Mouse (Mus musculus): ENCODE measurements around the gene Nrxn2. TPM values are rescaled to one million over a fixed set of nuclear protein-coding genes. Genes with fewer than 3 reads are reported as not detected.

Nrxn2 gene
- total and polyA plus RNA-seq, 3 experiments: 0.03 to 0.16 TPM; not detected in 1

GRCm38 (mm10) chr19:6443016-6443415, 24.5 kb downstream of the Nrxn2 start:
- ATAC-seq (ENCODE audit: extremely low read depth, insufficient number of reproducible peaks, low FRiP score, poor library complexity, severe bottlenecking) (no peak), DNase-seq (ENCODE audit: low spot score) (no peak)
- TF ChIP-seq POLR2AphosphoS5 (IDR thresholded peaks at IDR 0.05; ENCODE audit: insufficient replicate concordance, low read depth, low read length): no peak
- TF ChIP-seq GATA2 (IDR thresholded peaks at IDR 0.05; ENCODE audit: borderline replicate concordance, low read depth, low read length): no peak
- no peak for TF ChIP-seq GATA1 (IDR thresholded peaks at IDR 0.05; ENCODE audit: borderline replicate concordance, low read length)
- no peak for TF ChIP-seq TAL1 (conservative IDR thresholded peaks at IDR 0.05; ENCODE audit: low read depth, low read length)
- TF ChIP-seq CTCF (IDR thresholded peaks at IDR 0.05; ENCODE audit: low read depth, low read length): no peak
- H3K4me3 ChIP-seq (ENCODE audit: low read depth, low read length): no peak overlapping the region
- peaks cover under 1% of the 10 kb centered on the region; the same call in 1 of the 2 replicates for H3K4me1 ChIP-seq (ENCODE audit: insufficient read depth, low read depth, low read length)
- H3K27me3 ChIP-seq (ENCODE audit: insufficient read depth, low read length): peaks cover 32% of the 10 kb centered on the region
- H3K9me3 ChIP-seq (replicated peaks): no peaks in the 10 kb centered on the region
- H3K36me3 ChIP-seq (replicated peaks): no peaks in the 10 kb centered on the region

GRCm38 (mm10) chr19:6445761-6446423, 27.4 kb downstream of the Nrxn2 start:
- no peak for ATAC-seq (ENCODE audit: extremely low read depth, insufficient number of reproducible peaks, low FRiP score, poor library complexity, severe bottlenecking)
- Histone ChIP-seq H3K4me3 (ENCODE audit: low read depth, low read length) (no peak overlapping the region), H3K4me1 (ENCODE audit: insufficient read depth, low read depth, low read length) (peaks cover 15% of the 10 kb centered on the region), H3K36me3 (replicated peaks) (no peaks in the 10 kb centered on the region), H3K9me3 (replicated peaks) (no peaks in the 10 kb centered on the region), H3K27me3 (ENCODE audit: insufficient read depth, low read length) (peaks cover 50% of the 10 kb centered on the region)
- no peak for DNase-seq (ENCODE audit: low spot score)
- TF ChIP-seq GATA2 (IDR thresholded peaks at IDR 0.05; ENCODE audit: borderline replicate concordance, low read depth, low read length) (no peak), GATA1 (IDR thresholded peaks at IDR 0.05; ENCODE audit: borderline replicate concordance, low read length) (no peak), CTCF (IDR thresholded peaks at IDR 0.05; ENCODE audit: low read depth, low read length) (no peak), TAL1 (conservative IDR thresholded peaks at IDR 0.05; ENCODE audit: low read depth, low read length) (no peak), POLR2AphosphoS5 (IDR thresholded peaks at IDR 0.05; ENCODE audit: insufficient replicate concordance, low read depth, low read length) (no peak)

- ATAC-seq (ENCODE audit: extremely low read depth, insufficient number of reproducible peaks, low FRiP score, poor library complexity, severe bottlenecking) (no peak), DNase-seq (ENCODE audit: low spot score) (no peak)
- H3K4me3 ChIP-seq (ENCODE audit: low read depth, low read length): no peak overlapping the region
- no peaks in the 10 kb centered on the region for H3K9me3 ChIP-seq (replicated peaks)
- H3K36me3 ChIP-seq (replicated peaks): no peaks in the 10 kb centered on the region
- H3K27me3 ChIP-seq (ENCODE audit: insufficient read depth, low read length): peaks cover 57% of the 10 kb centered on the region
- H3K4me1 ChIP-seq (ENCODE audit: insufficient read depth, low read depth, low read length): peaks cover 15% of the 10 kb centered on the region
- no peak for TF ChIP-seq TAL1 (conservative IDR thresholded peaks at IDR 0.05; ENCODE audit: low read depth, low read length)
- TF ChIP-seq GATA2 (IDR thresholded peaks at IDR 0.05; ENCODE audit: borderline replicate concordance, low read depth, low read length): no peak
- TF ChIP-seq GATA1 (IDR thresholded peaks at IDR 0.05; ENCODE audit: borderline replicate concordance, low read length): no peak
Measured at GRCm38 (mm10) chr19:6446736-6447437, 28.4 kb downstream of the Nrxn2 start.

- Histone ChIP-seq H3K27me3 (ENCODE audit: insufficient read depth, low read length) (peaks cover 60% of the 10 kb centered on the region), H3K36me3 (replicated peaks) (no peaks in the 10 kb centered on the region), H3K4me3 (ENCODE audit: low read depth, low read length) (no peak overlapping the region; the same call in 1 of the 2 replicates), H3K4me1 (ENCODE audit: insufficient read depth, low read depth, low read length) (peaks cover 15% of the 10 kb centered on the region), H3K9me3 (replicated peaks) (no peaks in the 10 kb centered on the region)
- DNase-seq (ENCODE audit: low spot score) (peak; percentile 15), ATAC-seq (ENCODE audit: extremely low read depth, insufficient number of reproducible peaks, low FRiP score, poor library complexity, severe bottlenecking) (no peak)
- TF ChIP-seq GATA2 (IDR thresholded peaks at IDR 0.05; ENCODE audit: borderline replicate concordance, low read depth, low read length): no peak
- TF ChIP-seq GATA1 (IDR thresholded peaks at IDR 0.05; ENCODE audit: borderline replicate concordance, low read length): no peak
- peak; percentile 32; the same call in 1 of the 2 replicates for TF ChIP-seq TAL1 (conservative IDR thresholded peaks at IDR 0.05; ENCODE audit: low read depth, low read length)
- TF ChIP-seq POLR2AphosphoS5 (IDR thresholded peaks at IDR 0.05; ENCODE audit: insufficient replicate concordance, low read depth, low read length): no peak
- no peak for TF ChIP-seq CTCF (IDR thresholded peaks at IDR 0.05; ENCODE audit: low read depth, low read length)
Measured at GRCm38 (mm10) chr19:6448752-6449151, 30.2 kb downstream of the Nrxn2 start.

GRCm38 (mm10) chr19:6449841-6450240, 31.3 kb downstream of the Nrxn2 start:
- Histone ChIP-seq H3K36me3 (replicated peaks) (no peaks in the 10 kb centered on the region), H3K4me1 (ENCODE audit: insufficient read depth, low read depth, low read length) (peaks cover 15% of the 10 kb centered on the region), H3K4me3 (ENCODE audit: low read depth, low read length) (no peak overlapping the region), H3K27me3 (ENCODE audit: insufficient read depth, low read length) (peaks cover 56% of the 10 kb centered on the region), H3K9me3 (replicated peaks) (no peaks in the 10 kb centered on the region)
- ATAC-seq (ENCODE audit: extremely low read depth, insufficient number of reproducible peaks, low FRiP score, poor library complexity, severe bottlenecking) (no peak), DNase-seq (ENCODE audit: low spot score) (no peak)
- no peak for TF ChIP-seq TAL1 (conservative IDR thresholded peaks at IDR 0.05; ENCODE audit: low read depth, low read length)
- no peak for TF ChIP-seq POLR2AphosphoS5 (IDR thresholded peaks at IDR 0.05; ENCODE audit: insufficient replicate concordance, low read depth, low read length)
- TF ChIP-seq GATA2 (IDR thresholded peaks at IDR 0.05; ENCODE audit: borderline replicate concordance, low read depth, low read length): no peak
- no peak for TF ChIP-seq GATA1 (IDR thresholded peaks at IDR 0.05; ENCODE audit: borderline replicate concordance, low read length)
- TF ChIP-seq CTCF (IDR thresholded peaks at IDR 0.05; ENCODE audit: low read depth, low read length): no peak

- Histone ChIP-seq H3K27me3 (ENCODE audit: insufficient read depth, low read length) (peaks cover 49% of the 10 kb centered on the region), H3K4me1 (ENCODE audit: insufficient read depth, low read depth, low read length) (peaks cover 15% of the 10 kb centered on the region), H3K36me3 (replicated peaks) (no peaks in the 10 kb centered on the region), H3K4me3 (ENCODE audit: low read depth, low read length) (no peak overlapping the region), H3K9me3 (replicated peaks) (no peaks in the 10 kb centered on the region)
- no peak for ATAC-seq (ENCODE audit: extremely low read depth, insufficient number of reproducible peaks, low FRiP score, poor library complexity, severe bottlenecking)
- TF ChIP-seq GATA1 (IDR thresholded peaks at IDR 0.05; ENCODE audit: borderline replicate concordance, low read length) (no peak), GATA2 (IDR thresholded peaks at IDR 0.05; ENCODE audit: borderline replicate concordance, low read depth, low read length) (no peak), TAL1 (conservative IDR thresholded peaks at IDR 0.05; ENCODE audit: low read depth, low read length) (no peak), CTCF (IDR thresholded peaks at IDR 0.05; ENCODE audit: low read depth, low read length) (no peak), POLR2AphosphoS5 (IDR thresholded peaks at IDR 0.05; ENCODE audit: insufficient replicate concordance, low read depth, low read length) (no peak)
- DNase-seq (ENCODE audit: low spot score): peak; percentile 34
Measured at GRCm38 (mm10) chr19:6452030-6452494, 33.5 kb downstream of the Nrxn2 start.

All from G1E (cell line).